Mouse (Mus musculus): Measurements from ENCODE around the gene Dph1.

- TF ChIP-seq CTCF (conservative IDR thresholded peaks at IDR 0.05; ENCODE audit: low read length): no peak
- no peak for TF ChIP-seq POU5F1 (IDR thresholded peaks at IDR 0.05; ENCODE audit: borderline replicate concordance, low read length)
- TF ChIP-seq NANOG (IDR thresholded peaks at IDR 0.05; ENCODE audit: borderline replicate concordance, low read length): no peak
These were observed 34.6 kb downstream of the Dph1 start for GRCm38 (mm10) chr11:75156416-75156815.

Data from E14TG2a.4 (cell line).